Mouse (Mus musculus): ENCODE measurements around the gene Serf1.
"Not testable (repeated sequence)": the region's sequence is repeated elsewhere in the genome, so short reads cannot be mapped to it uniquely, and the experiment has no call there.

Serf1 gene

GRCm38 (mm10) chr13:100107652-100108472, at the start of gene Serf1:
Gene Serf1 (plus strand): TSS chr13:100108012.
- peak; percentile 64 for DNase-seq (ENCODE audit: low read depth, low spot score)

- no peak for DNase-seq (ENCODE audit: low read depth, low spot score)
Observed at GRCm38 (mm10) chr13:100063936-100064335, 43.9 kb upstream of the Serf1 start.

GRCm38 (mm10) chr13:100067821-100068220, 40.0 kb upstream of the Serf1 start:
- no peak for DNase-seq (ENCODE audit: low read depth, low spot score)

GRCm38 (mm10) chr13:100071473-100071872, 36.3 kb upstream of the Serf1 start:
- DNase-seq (ENCODE audit: low read depth, low spot score), result no peak

- no peak for DNase-seq (ENCODE audit: low read depth, low spot score)
Observed at GRCm38 (mm10) chr13:100098808-100099207, 9.0 kb upstream of the Serf1 start.

- peak; percentile 30 for DNase-seq (ENCODE audit: low read depth, low spot score)
Observed at GRCm38 (mm10) chr13:100103052-100103658, 4.7 kb upstream of the Serf1 start.

GRCm38 (mm10) chr13:100103748-100104254, 4.0 kb upstream of the Serf1 start, which contains the start of gene Bdp1:
Gene Bdp1 (minus strand): TSS chr13:100104070.
- peak; percentile 88 for DNase-seq (ENCODE audit: low read depth, low spot score)

GRCm38 (mm10) chr13:100112218-100112972, 4.6 kb downstream of the Serf1 start:
- peak; percentile 63 for DNase-seq (ENCODE audit: low read depth, low spot score)

GRCm38 (mm10) chr13:100123970-100124369, 16.2 kb downstream of the Serf1 start:
- no peak for DNase-seq (ENCODE audit: low read depth, low spot score)

- DNase-seq (ENCODE audit: low read depth, low spot score), result peak; percentile 93
Observed at GRCm38 (mm10) chr13:100124423-100125257, 16.8 kb downstream of the Serf1 start, which contains the start of gene Smn1. Gene Smn1 (plus strand): TSS chr13:100124852.

GRCm38 (mm10) chr13:100125258-100125643, 17.4 kb downstream of the Serf1 start:
- DNase-seq (ENCODE audit: low read depth, low spot score), result peak; percentile 37

- no peak for DNase-seq (ENCODE audit: low read depth, low spot score)
Observed at GRCm38 (mm10) chr13:100141646-100142314, 34.0 kb downstream of the Serf1 start.

GRCm38 (mm10) chr13:100152659-100153058, 44.8 kb downstream of the Serf1 start:
- DNase-seq (ENCODE audit: low read depth, low spot score), result peak; percentile 6

- DNase-seq (ENCODE audit: low read depth, low spot score), result no peak
Observed at GRCm38 (mm10) chr13:100156624-100157023, 48.8 kb downstream of the Serf1 start.

- not testable (repeated sequence) for DNase-seq (ENCODE audit: low read depth, low spot score)
Observed at GRCm38 (mm10) chr13:100161171-100161870, 53.5 kb downstream of the Serf1 start.

- not testable (repeated sequence) for DNase-seq (ENCODE audit: low read depth, low spot score)
Observed at GRCm38 (mm10) chr13:100162467-100162866, 54.7 kb downstream of the Serf1 start.
